Mouse (Mus musculus) mature B cell (primary cell): ENCODE data around the gene Slc6a13.

Experiments used
- in situ Hi-C: fragments of 300-500 bp; cut with MboI; formaldehyde crosslinking; loops from 2 replicates; pipeline ENCODE4 v1.14.3; 2019

Slc6a13 gene

DNA sequence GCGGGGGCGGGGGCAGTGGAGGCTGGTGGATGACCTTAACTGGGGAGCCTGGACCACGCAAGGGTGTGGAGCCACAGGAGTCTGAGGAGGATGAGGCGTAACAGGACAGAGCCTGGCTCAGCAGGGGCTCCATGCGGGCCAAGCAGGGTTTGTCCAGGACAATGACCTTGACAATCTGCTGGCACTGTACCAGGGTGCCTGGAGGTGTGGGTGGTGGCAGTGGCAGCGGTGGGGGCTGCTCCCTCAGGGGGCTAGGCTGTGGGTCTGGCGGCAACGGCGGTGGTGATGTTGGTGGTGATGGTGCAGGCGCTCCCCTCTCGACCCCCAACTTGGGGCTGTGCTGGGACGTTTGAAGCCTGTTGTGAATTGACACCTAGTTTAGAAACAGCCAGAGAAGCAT lies 76.1 kb downstream of the Slc6a13 start:
- in situ Hi-C loops = no loop called here

DNA sequence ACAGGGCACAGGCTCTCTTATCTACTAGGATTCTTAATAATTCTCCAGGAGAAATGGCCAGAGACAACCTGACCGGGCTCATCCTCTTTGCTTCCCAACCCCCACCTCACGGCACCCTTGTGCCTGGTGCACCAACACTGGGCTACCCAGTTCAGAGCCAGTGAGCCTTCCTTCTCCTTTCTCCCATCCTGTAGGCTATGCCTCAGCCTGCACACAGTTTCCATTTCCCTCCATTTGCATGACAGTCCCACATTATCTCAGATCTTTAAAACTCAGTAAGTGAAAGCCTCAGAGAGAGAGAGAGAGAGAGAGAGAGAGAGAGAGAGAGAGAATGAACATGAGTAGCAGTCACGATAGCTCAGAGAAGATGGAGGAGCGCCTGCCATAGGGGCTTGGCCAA lies 78.2 kb downstream of the Slc6a13 start:
- in situ Hi-C loops = no loop called here

DNA sequence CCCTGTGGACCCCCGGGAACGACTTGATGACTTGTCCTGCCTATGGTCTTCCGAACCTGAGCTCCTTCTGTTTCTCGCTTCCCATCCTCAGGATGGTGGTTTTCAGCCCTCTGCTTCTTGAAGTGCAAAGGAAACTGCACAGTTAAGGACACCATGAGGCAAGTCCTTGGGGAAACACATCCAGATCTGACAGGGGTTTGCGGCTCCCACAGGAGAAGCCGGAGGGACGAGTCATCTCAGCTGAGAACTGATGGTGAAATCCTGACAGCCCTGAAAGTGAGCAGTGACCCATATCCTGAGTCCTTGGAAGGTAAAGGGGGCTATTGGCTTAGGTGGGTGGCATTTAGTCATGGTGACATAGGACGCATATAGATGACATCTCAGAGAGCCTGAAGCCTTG lies 80.5 kb downstream of the Slc6a13 start:
- in situ Hi-C loops = no loop called here

DNA sequence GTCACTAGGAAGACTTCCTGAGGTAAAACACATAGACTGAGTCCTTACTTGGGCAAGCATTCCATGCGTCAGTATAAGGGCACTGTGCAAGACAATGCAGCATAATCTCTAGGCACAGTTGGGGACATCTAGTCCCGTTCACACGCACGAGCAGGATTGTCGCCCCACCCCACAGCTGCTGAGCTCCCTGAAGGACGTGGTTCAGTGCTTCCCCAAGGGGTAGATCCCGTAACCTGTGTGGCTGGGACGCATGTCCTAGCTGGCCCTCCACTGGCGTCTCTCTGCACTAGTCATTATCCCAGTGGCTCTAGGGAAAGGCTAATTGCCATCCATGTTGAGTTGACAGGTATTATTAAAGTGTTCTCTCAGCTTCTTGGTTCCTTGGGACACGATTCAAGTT lies 82.0 kb downstream of the Slc6a13 start:
- in situ Hi-C loops = no loop called here

DNA sequence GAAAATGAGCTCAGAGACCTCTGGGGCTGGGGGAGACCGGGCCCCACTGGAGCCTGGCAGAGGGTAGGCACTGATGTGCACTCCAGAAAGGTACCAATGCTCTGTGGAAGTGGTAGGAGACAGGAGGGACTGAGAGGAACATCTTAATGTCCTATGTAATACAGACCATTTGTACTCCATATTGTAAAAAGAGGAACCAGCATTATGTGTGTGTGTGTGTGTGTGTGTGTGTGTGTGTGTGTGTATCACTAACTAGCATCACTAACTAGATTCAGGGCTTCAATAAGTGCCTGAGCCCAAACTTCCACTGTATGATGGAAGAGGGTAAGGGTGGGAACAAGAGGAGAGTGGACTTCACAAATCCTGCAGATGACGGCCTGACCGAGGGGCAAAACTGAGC lies 85.4 kb downstream of the Slc6a13 start:
- in situ Hi-C loops = no loop called here
